Mouse (Mus musculus) stomach, postnatal 0 days (tissue): ENCODE measurements around the gene Kti12.

ENCODE experiments used
- CTCF ChIP-seq: IDR thresholded peaks from 2 replicates; pipeline ENCODE4 v1.5.1; 2016; ENCODE audit warnings: antibody characterized with exemption, low read depth, mild to moderate bottlenecking, moderate library complexity
- EP300 ChIP-seq: optimal IDR thresholded peaks from 2 replicates; pipeline ENCODE3; 2016; ENCODE audit warnings: antibody characterized with exemption

- TF ChIP-seq CTCF (no peak), EP300 (no peak)
Measured at GRCm38 (mm10) chr4:108847715-108848504, at the start of gene Kti12.
